Mouse (Mus musculus) lung, embryonic 14.5 days (tissue): ENCODE data around the gene Pnpla7. TPM values are rescaled to one million over a fixed set of nuclear protein-coding genes. Genes with fewer than 3 reads are reported as not detected.

Experiments
- ATAC-seq: fragments of 200-750 bp; cut with Nextera tagmentation; 2 replicates; pipeline ENCODE4 v1.8.0; 2017; ENCODE audit warnings: mild to moderate bottlenecking, moderate TSS enrichment, moderate library complexity; ENCODE audit not compliant: insufficient read depth
- DNase-seq: peaks from one replicate; pipeline ENCODE4 v3.0.0-alpha.2; 2015
- H3K27ac ChIP-seq: fragments of 300-500 bp; sonication (generic); 2 replicates; pipeline ENCODE4 v1.5.1; 2014; ENCODE audit warnings: low read depth, mild to moderate bottlenecking, moderate library complexity
- H3K27me3 ChIP-seq: fragments of 300-500 bp; sonication (generic); 2 replicates; pipeline ENCODE4 v1.6.1; 2014; ENCODE audit warnings: low read length, control low read depth; ENCODE audit not compliant: insufficient read depth
- H3K36me3 ChIP-seq: fragments of 300-500 bp; sonication (generic); 2 replicates; pipeline ENCODE4 v1.6.1; 2014; ENCODE audit warnings: control low read depth; ENCODE audit not compliant: insufficient read depth
- H3K4me1 ChIP-seq: fragments of 300-500 bp; sonication (generic); 2 replicates; pipeline ENCODE4 v1.6.1; 2014; ENCODE audit warnings: antibody characterized with exemption, control low read depth; ENCODE audit not compliant: insufficient read depth
- H3K4me2 ChIP-seq: fragments of 300-500 bp; sonication (generic); 2 replicates; pipeline ENCODE4 v1.6.1; 2014; ENCODE audit warnings: mild to moderate bottlenecking
- H3K4me3 ChIP-seq: fragments of 300-500 bp; sonication (generic); 2 replicates; pipeline ENCODE4 v1.5.1; 2014; ENCODE audit warnings: low read depth, low read length
- H3K9ac ChIP-seq: fragments of 300-500 bp; sonication (generic); 2 replicates; pipeline ENCODE4 v1.6.1; 2014
- H3K9me3 ChIP-seq: fragments of 300-500 bp; sonication (generic); 2 replicates; pipeline ENCODE4 v1.6.1; 2016; ENCODE audit warnings: low read depth, low read length, control low read depth
- CTCF ChIP-seq: IDR thresholded peaks from 2 replicates; pipeline ENCODE4 v1.5.1; 2016; ENCODE audit warnings: antibody characterized with exemption, low read depth
- WGBS: fragments of 180-500 bp; shearing (Covaris S2); extraction: QIAGEN DNeasy Blood & Tissue Kit; methylation state at CpG from one replicate; pipeline ENCODE4 v1.1.7; 2014; 5-methylcytosine and 5-hydroxymethylcytosine counted together
- polyA plus RNA-seq: library from polyadenylated mRNA; unstranded; fragments of >200 nt; fragmentation: Nextera tagmentation; extraction: Ambion mirVana; gene quantifications from 2 replicates; pipeline ENCODE4 v1.2.1, GENCODE M21; 2014

Gene Pnpla7
- polyA plus RNA-seq, 1 experiment from 2014 or later: 6.6 TPM

- ATAC-seq (no peak), DNase-seq (no peak)
- Histone ChIP-seq H3K27ac (no peak overlapping the region), H3K27me3 (no peaks in the 10 kb centered on the region), H3K9ac (no peak overlapping the region), H3K9me3 (no peaks in the 10 kb centered on the region), H3K36me3 (0 out of 2 replicates have a peak, but pooled peaks cover 3% of the 10 kb centered on the region), H3K4me2 (no peak overlapping the region), H3K4me3 (no peak overlapping the region), H3K4me1 (no peaks in the 10 kb centered on the region)
- 89% methylated on average over 6 of the region's 6 CpGs for WGBS
- TF ChIP-seq CTCF: no peak
Measured at GRCm38 (mm10) chr2:24995332-24995731, 19.5 kb downstream of the Pnpla7 start.

- Histone ChIP-seq H3K4me2 (no peak overlapping the region), H3K27ac (no peak overlapping the region), H3K9ac (no peak overlapping the region), H3K4me1 (no peaks in the 10 kb centered on the region), H3K9me3 (no peaks in the 10 kb centered on the region), H3K27me3 (no peaks in the 10 kb centered on the region), H3K36me3 (no peaks in the 10 kb centered on the region), H3K4me3 (no peak overlapping the region)
- 89% methylated on average over 2 of the region's 2 CpGs for WGBS
- no peak for TF ChIP-seq CTCF
- DNase-seq (no peak), ATAC-seq (no peak)
Measured at GRCm38 (mm10) chr2:24996471-24996870, 20.6 kb downstream of the Pnpla7 start.

GRCm38 (mm10) chr2:25000544-25001235, 24.9 kb downstream of the Pnpla7 start:
- no peaks in the 10 kb centered on the region for H3K4me1 ChIP-seq
- H3K36me3 ChIP-seq: no peaks in the 10 kb centered on the region
- 55% methylated on average over 3 of the region's 3 CpGs for WGBS
- no peak overlapping the region for H3K4me3 ChIP-seq
- no peak overlapping the region for H3K27ac ChIP-seq
- ATAC-seq (no peak), DNase-seq (peak; percentile 68)
- TF ChIP-seq CTCF: peak; percentile 73
- H3K9ac ChIP-seq: no peak overlapping the region
- no peak overlapping the region for H3K4me2 ChIP-seq
- no peaks in the 10 kb centered on the region for H3K9me3 ChIP-seq
- H3K27me3 ChIP-seq: no peaks in the 10 kb centered on the region

- no peaks in the 10 kb centered on the region for H3K9me3 ChIP-seq
- ATAC-seq: no peak
- H3K36me3 ChIP-seq: no peaks in the 10 kb centered on the region
- H3K4me1 ChIP-seq: no peaks in the 10 kb centered on the region
- no peak overlapping the region for H3K4me2 ChIP-seq
- no peak overlapping the region for H3K9ac ChIP-seq
- no peak for DNase-seq
- H3K4me3 ChIP-seq: no peak overlapping the region
- TF ChIP-seq CTCF: no peak
- no peak overlapping the region for H3K27ac ChIP-seq
- no peaks in the 10 kb centered on the region for H3K27me3 ChIP-seq
- 81% methylated on average over 9 of the region's 9 CpGs for WGBS
Measured at GRCm38 (mm10) chr2:25003946-25004786, 28.3 kb downstream of the Pnpla7 start.

- Histone ChIP-seq H3K27ac (no peak overlapping the region), H3K27me3 (no peaks in the 10 kb centered on the region), H3K36me3 (no peaks in the 10 kb centered on the region), H3K9me3 (no peaks in the 10 kb centered on the region), H3K4me1 (no peaks in the 10 kb centered on the region), H3K4me2 (no peak overlapping the region), H3K4me3 (no peak overlapping the region), H3K9ac (no peak overlapping the region)
- ATAC-seq (no peak), DNase-seq (no peak)
- WGBS: 81% methylated on average over 1 of the region's 1 CpGs
- TF ChIP-seq CTCF: no peak
Measured at GRCm38 (mm10) chr2:25006767-25007166, 30.9 kb downstream of the Pnpla7 start.

GRCm38 (mm10) chr2:25008250-25008649, 32.4 kb downstream of the Pnpla7 start:
- Histone ChIP-seq H3K9me3 (no peaks in the 10 kb centered on the region), H3K27me3 (no peaks in the 10 kb centered on the region), H3K9ac (no peak overlapping the region), H3K4me3 (no peak overlapping the region), H3K36me3 (no peaks in the 10 kb centered on the region), H3K4me1 (no peaks in the 10 kb centered on the region), H3K4me2 (no peak overlapping the region), H3K27ac (no peak overlapping the region)
- ATAC-seq: no peak
- TF ChIP-seq CTCF: 0 out of 2 replicates have a peak, but pooled peaks have one; percentile 11
- DNase-seq: peak; percentile 19

GRCm38 (mm10) chr2:25022678-25023077, 46.8 kb downstream of the Pnpla7 start:
- Histone ChIP-seq H3K36me3 (no peaks in the 10 kb centered on the region), H3K4me1 (no peaks in the 10 kb centered on the region), H3K9ac (no peak overlapping the region), H3K27ac (no peak overlapping the region), H3K27me3 (no peaks in the 10 kb centered on the region), H3K9me3 (no peaks in the 10 kb centered on the region), H3K4me2 (no peak overlapping the region), H3K4me3 (no peak overlapping the region)
- DNase-seq (no peak), ATAC-seq (no peak)
- TF ChIP-seq CTCF: peak; percentile 27; the same call in 1 of the 2 replicates
- WGBS: 88% methylated on average over 1 of the region's 1 CpGs
